Mouse (Mus musculus) lung, postnatal 14 days (tissue): Measurements from ENCODE around the gene Klf3.

ENCODE experiments used
- DNase-seq: peaks from one replicate; pipeline ENCODE4 v3.0.0; 2021

Gene Klf3

DNA sequence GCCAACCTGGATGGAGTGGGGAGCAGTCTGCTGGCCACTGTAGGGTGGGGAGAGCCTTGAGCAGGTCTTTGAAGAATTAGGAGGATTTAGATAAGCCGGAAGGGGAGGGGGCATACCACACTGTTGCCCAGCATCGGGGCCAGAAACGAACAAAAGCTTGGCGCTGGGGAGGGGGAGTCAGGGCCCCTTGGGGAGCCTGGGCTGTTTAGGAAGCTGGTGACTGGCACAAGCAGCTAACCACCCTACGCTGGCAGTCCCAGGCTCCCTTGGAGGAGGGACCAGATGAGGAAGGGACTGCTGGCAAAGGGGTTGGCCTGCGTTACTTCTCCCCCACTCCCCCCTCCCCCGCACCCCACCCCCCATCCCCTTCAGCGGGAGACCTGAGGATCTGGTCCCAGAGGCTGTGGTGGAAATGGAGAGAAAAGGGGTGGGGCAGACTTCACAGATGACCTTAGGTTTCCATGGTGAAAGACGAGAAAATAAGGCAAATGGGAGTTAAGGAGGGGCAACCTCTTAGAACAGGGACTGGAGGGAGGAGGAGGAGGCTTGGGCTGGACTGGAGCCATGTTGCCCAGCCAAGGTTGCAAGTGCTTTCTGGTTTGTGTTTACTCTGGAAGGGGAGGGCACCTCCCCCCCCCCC, 7.8 kb downstream of the Klf3 start:
- DNase-seq = peak; percentile 66

DNA sequence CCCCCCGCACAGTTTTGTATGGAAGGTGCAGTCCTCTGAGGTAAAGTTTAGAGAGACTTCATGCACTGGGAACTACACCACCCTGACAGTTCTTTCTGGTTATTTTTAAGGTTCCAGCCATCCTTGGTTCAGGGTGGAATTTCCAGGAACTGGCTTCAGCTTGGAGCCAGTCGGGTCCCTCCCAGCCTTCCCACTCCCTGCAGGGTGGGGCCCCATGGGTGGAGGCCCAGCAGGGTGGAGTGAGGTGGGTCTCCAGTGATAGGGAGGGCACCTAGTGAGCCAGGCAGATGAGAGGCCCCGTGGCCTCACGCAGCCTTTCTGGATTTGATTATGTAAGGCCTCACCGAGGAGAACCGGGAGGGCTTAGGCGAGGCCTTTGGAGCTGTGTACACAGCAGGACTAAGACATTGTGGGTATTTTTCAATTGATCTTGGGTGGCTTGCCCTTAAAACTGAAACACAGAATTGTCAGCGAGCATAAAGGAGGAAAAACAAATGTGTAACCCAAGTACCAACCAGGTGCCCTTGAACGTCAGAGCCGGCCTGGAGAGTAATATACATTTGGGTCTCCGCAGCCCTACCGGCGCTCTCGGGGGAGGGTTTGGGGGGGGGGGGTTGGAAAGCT, 8.4 kb downstream of the Klf3 start:
- peak; percentile 69 for DNase-seq

DNA sequence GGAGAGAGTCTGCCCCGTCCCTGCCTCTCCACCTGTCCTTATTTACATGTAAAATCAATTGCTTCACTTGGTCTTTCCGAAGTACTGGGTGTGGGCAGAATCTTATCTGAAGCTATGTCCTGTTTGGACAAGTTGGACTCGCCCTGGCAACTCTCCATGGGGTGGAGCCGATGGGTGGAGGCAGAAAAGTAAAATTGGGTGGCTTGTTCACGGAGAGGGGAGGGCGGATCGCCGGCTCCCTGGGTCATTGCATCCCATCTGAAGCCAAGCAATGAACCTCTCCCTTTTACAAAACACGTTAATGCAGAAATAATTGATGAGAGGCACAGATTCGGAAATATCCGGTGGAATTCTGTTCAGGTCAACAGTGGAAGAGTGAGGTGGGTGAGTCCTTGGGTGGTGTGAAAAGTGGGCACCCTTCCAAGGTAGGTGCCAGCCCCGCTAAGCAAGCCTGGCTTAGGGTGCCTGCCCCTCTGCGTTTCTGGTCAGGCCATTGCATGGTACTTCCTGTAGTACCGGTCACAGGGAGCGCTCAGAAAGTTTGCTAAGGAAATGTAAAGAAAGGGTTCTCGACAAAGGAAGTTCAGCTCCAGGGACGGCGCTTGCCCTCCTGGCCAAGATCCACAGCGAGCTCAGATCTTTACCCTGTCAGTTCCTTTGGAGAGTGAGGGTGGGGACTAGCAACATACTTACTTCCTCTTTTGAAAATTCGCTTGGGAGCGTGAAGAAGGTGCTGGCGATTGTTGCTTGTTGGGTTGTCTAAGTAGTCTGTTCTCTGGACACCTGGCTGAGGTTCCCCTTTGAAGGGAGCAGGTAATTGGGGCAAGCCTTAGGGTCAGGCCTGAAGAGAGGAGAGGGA, 9.2 kb downstream of the Klf3 start:
- DNase-seq = peak; percentile 95

DNA sequence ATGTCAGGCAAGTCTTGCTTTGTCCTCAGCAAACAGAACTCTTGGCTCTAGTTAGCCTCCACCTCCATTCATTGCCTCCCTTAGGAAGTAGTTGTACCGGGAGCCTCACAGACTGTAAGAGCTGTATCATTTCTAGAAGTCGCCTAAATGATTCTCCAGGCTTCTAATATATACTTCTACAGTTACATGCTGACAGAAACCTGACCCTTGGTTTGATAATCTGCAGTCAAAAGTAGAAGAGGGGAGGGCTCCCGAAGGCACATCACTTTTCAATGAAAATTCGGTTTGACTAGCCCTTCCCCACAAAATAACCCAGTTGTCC, 9.8 kb downstream of the Klf3 start:
- no peak for DNase-seq

DNA sequence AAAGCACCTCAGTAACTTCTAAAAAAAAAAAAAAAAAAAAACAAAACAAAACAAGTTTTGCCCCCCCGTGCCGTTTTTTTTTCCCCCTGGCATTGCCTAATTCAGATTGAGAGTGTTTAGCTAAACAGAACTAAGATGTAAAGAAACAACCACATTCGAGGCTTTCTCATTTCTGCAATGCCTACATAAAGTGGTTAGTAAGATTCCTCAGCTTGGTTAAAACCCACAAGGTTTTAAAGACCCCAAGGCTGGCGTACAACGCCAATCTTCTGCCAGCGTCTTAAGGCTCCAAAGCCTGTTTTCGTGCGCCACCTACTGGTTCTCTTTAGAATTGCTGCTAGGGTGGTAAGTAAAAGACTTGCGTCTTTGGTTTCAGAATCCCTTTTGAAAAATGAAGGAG, 10.2 kb downstream of the Klf3 start:
- DNase-seq = peak; percentile 94

DNA sequence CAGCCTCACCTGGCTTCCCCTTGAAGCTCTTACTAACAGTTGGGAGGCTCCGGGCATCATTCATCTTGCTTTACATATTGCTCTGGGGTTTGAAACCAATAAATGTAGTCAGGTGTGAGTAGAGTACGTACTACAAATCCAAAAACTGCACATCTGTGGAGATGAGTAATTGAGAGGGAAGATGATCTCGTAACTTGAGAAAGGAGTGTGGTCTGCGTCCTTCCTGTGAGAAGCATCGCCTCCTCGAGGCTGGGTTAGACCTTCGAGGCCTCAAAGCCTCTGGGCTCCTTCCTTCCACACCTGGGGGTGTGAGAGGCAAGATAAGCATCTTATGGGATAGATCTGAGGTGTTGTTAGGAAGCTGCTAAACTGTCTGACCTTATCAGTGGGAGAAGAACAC, 11.2 kb downstream of the Klf3 start:
- no peak for DNase-seq

DNA sequence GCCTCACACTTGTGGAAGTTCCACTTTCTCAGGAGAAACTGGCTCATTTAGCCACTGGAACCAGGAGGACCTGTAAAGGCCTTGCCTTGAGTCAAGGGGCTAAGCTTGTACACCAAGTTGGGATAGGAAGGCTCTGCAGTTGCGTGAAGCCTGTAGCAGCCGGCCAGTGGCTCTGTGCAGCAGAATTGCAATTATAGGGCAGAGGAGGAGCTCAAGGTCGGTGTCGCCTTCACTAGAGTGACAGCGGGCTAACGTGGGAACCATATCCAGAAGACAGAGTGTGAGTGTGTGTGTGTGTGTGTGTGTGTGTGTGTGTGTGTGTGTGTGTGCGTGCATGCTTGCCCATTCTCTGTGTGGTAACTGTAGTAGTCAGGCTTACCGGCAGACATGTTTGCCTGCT, 12.4 kb downstream of the Klf3 start:
- no peak for DNase-seq

DNA sequence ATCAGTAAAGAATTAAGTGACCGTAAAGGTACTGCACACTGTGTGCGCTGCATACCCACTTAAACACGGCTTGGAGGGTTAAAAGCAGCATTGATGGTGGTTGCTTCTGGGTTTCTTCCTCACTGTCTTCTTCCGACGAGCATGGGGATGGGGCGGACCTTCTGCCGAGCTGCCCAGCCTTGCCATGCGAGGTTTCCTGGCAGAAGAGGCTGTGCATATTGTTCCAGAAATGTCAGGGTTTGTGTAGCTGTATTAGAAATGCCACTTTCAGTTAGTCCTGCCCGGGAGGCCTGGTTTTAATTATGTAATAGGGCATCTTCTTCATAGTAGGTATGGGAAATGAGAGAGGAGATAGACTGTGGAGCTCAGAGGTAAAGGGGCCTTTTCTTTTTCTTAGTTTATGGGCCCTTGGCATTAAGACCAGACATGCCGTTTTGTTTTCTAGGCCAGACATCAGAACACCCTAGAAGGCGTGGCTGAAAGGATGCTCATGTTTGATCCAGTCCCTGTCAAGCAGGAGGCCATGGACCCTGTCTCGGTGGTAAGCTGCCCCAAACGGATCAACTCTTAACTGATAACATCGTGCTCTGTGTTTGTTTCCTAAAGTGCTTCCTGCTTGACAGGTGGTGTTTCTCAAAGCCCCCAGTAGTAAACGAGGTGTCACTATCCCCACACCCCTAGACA, 13.2 kb downstream of the Klf3 start:
- no peak for DNase-seq

DNA sequence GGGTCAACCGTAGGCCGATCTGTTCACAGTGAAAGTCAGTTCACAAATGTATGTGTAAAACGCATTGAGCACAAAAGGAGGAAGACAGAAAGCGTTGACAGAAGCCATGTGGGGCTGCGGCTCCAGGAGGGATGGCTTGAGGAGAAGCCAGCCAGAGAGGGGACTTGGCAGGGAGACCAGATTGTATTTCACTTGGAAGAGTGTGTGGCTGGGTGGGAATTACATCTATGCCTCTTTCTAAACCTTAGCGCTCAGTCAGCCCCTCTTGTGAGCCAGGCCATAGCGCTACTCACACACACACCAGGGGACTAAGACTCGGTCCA, 13.7 kb downstream of the Klf3 start:
- DNase-seq = no peak

DNA sequence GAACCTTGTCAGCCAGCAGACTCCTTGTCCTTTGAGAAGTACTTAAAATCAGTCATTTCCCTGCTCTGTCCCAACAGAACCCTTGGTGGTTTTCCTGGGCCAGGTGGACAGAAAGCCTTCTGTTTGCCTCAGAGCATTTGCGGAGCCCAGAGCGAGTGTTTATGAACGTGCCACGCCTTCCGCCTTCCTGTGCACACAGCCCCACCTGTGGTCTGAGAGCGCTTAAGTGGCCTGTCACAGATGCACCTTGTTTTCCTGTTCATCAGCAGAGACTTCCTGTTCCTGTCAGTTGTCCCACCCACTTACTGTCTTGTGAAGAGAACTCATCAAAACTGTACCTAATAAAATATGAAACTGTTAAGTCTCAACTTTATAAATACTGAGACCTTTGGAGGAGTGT, 16.2 kb downstream of the Klf3 start:
- DNase-seq = peak; percentile 42

DNA sequence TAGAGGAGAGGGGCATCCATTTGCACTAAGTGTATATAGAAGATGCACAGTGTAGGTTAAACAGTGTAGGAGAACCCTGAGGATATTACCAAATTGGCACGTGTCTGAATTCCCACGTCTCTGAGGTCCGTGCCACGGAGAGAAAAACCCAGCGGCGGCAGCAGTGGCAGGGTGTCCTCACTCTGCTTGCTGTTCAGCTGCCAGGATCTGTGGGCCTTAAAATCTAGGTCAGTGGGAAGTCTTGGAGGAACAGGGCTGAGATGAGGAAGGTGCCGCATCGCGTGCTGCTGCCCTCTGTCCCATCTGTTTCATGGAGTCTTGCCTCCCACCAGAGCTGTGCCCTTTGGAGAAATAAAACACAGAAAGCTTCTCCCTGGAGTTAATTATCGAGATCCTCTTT, 16.9 kb downstream of the Klf3 start:
- DNase-seq = no peak

DNA sequence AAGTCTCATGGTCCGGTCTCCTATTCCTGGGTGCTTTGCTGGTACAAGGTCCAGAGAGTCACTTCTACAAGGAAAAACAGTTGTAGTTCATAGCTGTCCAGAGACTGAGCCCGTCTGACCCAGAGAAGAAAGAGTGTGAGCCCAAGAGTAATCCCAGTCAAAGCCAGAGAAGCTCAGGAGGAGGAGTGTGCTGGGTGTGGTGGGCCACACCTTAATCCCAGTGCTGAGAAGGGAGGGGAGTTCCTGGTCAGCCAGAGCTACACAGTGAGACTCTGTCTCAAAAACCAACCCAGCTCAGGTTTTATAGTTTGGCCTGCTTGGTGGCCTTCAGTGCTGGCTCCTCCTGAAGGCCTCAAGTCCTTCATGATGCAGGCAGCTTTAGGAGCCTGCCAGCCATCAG, 18.1 kb downstream of the Klf3 start:
- no peak for DNase-seq

DNA sequence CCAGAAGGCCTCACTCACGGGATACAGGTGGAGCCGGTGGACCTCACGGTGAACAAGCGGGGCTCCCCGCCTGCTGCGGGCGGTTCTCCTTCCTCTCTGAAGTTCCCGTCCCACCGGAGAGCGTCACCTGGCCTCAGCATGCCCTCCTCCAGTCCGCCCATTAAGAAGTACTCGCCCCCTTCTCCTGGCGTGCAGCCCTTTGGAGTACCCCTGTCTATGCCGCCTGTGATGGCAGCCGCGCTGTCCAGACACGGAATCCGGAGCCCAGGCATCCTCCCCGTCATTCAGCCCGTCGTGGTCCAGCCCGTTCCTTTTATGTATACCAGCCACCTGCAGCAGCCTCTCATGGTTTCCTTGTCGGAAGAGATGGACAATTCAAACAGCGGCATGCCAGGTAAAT, 18.8 kb downstream of the Klf3 start:
- no peak for DNase-seq

DNA sequence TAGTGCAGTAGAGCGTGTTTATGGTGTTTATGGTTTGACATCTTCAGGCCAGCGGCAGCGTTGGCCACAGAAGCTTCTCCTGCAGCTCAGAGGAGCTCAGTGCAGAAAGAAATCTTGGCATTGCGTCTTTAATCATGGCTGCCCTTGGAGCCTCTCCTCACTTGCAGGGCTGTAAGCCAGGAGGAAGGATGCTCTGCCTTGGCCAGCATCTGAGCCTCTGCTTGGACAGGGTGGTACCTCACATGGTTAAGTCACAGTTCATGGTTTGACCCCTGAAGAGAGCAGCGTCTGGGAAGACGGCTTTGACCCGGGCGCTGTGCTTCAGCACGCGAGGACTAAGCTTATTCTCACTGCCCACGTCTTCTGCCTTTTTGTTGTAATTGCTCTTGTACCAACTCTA, 20.2 kb downstream of the Klf3 start:
- DNase-seq = no peak

DNA sequence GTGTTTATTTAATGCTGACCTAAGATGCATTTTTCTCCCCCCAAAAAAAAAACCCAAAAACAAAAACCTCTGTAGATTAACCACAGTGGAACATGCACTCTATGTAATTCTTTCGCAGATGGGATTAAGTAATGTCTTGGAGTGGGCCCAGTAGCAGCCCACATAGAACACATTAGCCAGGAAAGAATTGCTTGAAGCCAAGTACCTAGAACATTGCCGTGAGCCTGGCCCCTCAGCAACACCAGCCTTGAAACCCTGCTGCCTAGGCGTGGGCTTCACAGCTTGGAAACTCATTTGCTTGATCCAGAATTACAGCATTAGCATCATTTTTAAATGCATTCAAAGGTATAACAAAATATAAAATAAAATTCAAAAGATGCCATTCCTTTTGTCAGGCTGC, 21.6 kb downstream of the Klf3 start:
- DNase-seq = no peak

DNA sequence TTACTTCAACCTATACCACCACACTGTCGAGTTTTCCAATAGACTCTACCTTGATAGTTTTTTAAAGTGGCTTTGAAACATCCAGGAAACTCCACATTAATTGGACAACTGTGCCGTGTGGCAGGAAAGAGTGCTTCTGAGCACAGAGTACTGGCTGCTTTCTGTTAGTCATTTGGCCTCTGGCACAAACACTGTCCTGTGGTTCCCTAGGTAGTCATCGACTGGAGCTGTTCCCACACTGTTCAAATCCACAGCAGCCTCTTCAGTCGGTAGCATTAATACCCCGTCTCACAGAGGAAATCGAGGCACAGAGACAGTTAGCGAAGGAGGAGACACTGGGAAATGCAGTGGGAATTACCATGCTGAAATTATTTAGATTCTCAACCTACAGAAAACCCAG, 22.3 kb downstream of the Klf3 start:
- DNase-seq = no peak

DNA sequence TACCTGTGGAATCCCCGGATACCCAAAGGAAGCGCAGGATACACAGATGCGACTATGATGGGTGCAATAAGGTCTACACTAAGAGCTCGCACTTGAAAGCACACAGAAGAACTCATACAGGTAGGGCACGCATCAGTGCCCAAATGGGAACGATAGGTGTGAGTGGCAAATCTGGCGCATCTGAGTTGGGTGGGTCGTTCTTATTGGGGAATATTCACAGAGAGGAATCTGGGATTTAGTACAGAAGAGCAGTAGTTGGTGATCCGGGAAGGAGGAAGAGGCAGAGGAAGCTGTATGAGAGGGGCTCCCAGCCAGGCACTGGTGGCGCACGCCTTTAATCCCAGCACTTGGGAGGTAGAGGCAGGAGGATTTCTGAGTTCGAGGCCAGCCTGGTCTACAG, 24.0 kb downstream of the Klf3 start:
- DNase-seq = no peak

DNA sequence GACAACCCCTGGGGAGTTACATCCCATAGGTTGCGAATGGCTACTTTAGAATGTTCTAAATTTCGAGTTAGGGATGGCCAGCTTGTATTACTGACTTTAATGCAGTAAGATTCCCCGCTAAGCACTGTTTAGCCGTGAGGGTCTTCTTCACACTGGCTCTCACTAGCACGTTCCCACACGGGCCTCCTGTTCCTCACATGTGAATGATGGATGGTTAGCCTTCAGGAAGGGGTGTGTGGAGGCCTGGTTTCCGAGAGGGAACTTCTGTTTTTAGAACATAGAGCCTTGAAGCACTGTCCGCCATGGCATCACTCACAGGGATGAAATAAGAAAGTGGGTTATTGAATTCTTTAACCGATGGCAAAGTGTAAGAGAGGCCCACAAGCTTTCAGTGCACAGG, 25.1 kb downstream of the Klf3 start:
- DNase-seq = no peak

DNA sequence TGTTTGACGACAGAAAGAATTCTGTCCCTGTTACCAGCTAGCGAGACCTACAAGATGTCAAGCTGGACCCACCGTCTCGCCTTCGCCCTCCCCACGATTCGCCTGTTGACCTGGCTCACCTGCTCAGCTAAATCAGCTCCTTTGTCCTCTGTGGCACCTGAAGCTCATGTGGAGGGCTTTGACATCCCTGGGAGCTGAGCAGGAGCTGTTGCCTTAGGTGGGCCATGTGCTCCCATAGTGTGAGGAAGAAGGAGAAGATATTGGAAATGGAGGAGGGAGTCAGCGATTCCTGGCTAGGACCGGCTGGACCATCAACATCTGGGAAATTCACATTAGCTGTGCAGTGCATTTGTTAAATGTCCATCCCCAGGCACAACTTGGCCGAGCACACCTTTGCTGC, 26.4 kb downstream of the Klf3 start:
- no peak for DNase-seq

DNA sequence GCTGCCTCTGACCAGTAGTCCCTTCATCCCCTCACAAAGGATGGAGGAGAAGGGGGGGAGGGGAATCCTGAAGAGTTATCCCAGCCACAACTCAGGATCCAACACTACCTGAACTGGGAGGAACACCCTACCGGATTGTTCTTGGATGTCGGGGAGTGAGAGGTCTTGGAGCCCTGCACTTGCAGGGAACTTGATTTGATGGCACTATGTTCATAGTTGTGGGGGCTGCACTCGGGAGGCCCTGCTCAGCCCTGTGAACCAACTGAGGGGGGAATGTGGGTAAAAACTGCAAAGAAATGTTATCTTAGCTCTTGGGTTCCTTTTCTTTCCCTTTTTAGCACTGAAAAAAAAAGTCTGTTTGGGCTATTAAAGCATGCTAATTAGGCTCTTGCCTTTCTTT, 27.6 kb downstream of the Klf3 start:
- DNase-seq = no peak

DNA sequence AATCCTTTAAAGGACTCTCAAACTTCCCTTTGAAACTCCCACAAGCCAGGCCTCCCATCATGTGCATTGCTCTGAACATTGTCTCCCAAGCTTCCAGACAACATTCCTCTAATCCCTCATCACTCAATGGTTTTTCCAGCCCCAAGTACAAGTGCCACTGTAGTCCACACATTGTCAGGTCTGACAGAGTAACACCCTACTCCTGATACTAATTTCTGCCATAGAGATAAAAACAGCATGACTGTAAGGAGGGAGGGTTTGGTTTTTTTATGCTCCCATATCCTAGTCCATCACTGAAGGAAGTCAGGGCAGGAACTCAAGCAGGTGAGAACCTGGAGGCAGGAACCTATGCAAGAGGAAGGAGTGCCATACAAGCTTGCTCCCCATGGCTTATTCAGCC, 30.2 kb downstream of the Klf3 start:
- DNase-seq = no peak

DNA sequence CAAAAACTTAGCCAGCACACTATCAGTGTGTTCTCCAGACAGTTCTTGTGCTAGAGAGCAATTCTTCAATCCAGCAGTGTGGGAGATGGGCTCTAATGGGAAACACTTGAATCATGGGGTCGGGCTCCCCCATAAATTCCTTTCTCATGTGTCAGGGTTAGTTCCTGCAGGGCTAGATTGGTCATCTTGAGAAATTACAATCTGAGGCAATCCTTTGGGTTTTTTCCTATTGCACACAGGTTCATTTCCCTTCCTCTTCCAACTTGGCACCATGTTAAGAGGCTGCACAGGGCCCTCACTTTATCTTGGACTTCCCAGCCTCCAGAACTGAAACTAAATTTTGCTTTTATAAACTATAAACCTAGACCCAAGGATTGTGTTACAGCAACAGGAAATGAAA, 31.0 kb downstream of the Klf3 start:
- no peak for DNase-seq

DNA sequence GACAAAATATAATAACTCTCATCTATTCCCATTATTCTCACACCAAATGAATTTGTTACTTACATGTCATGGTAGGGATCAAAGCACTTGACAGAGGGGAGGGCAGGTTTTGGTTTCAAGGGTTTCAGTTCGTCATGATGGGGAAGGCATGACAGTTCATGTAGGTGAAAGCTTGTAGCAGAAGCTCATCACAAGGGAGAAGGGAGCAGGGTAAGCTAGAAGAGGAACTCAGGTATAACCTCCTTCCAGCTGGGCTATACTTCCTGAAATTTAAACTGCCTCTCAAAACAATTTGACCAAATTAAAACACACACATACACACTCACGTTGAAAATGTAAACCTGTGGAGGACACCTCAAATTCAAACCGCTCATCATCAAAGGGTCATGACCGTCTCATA, 32.1 kb downstream of the Klf3 start:
- no peak for DNase-seq

DNA sequence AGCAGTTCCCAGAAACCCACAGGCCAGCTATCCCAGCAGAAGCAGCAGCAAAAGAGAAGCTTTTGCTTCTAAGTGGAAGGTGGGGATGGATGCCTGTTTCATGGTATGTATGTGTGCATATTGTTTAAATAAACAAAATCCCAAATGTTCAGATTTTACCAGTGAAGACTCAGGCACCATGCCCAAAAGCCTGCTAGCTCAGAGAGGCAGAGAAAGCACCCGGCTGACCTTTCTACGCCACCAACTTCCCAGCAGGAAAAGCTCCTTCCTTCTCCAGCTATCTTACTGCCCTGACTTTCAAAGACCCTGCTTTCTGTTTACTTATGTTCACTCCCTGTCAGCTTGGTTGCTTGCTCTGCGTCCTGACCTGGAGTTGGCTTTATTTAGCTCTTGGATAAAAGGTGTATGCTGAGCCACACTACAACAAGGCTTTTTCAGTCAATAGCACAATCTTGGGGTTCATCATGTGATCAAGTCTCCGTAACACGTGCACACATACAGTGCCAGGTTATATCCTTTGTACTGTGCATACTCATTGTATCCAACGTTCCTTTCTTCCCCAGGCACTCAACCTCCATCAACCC, 35.9 kb downstream of the Klf3 start:
- no peak for DNase-seq
